Mouse (Mus musculus): ENCODE results near the gene Art3.
A peak's percentile ranks its signal among the peaks of the same experiment; 100 is the strongest.

Gene Art3

GRCm38 (mm10) chr5:92430723-92431122, 99.1 kb downstream of the Art3 start:
- no peak for DNase-seq

DNA sequence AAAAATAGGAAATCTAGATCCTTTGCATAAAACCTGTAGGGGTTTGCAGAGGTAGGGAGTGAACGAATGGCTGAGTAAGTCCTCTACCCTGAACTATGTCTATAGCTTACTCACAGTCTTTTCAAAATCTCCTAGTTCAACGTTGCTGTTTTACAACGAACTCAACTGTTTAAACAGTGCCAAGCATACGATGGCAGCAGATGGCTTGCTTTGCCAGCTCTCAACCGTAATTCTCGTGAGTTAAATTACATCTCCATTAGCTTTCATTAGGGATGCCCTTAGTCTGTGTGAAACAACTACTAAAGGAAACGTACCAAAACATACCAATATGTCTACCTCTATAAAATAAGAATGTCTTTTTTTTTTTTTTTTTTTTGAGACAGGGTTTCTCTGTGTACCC, 100.0 kb downstream of the Art3 start:
- no peak for DNase-seq

- DNase-seq = no peak
Observed at GRCm38 (mm10) chr5:92434070-92434469, 102.4 kb downstream of the Art3 start.

DNA sequence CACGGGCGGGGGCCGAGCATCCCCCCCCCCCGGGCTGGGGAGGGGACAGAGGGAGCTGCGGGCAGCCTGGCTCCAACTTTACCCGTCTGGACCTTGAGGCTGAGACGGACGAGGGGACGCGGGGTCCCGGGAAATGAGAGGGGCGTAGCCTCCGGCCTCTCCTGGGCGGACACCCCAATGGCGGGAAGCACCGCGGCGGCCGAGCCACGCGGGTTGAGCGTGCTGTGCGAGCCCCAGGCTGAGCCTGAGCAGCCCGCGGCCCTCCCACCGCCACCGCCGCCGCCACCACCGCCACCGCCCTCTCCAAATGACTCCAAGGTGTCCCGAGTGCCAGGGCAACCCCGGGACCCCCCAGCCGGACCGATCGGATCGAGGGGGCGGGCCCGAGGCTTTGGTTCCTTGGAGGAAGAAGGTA, 103.0 kb downstream of the Art3 start:
- DNase-seq = no peak

DNA sequence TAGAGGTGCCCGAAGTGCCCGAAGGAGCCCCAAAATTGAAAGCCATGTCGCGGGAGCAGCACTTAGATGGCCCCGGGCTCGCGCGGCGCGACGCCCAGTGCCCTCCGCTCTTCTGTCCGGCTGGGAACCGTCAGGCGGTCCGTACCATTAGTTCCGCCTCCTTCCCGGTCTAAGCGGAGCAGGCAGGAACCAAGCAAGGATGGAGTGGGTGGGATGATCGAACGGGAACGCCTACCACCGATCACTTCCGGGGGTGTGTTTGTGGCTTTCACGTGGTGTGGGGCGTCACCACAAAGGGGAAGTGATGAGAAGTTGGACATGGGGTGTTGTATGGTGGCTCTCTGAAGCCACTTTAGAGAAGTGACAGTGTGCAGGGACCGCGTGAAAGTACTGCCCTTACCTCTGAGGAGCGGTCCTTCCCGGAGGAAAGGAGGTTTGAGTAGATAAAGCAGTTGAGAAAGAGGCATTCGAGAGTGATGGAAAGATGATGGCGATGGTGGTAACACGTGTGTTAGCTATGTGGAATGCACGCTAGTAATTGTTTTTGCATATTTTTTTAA, 103.5 kb downstream of the Art3 start, which contains the start of gene Nup54:
Gene Nup54 (minus strand): TSS at position 195 of the 560 bp plus-strand sequence.
- DNase-seq = peak; percentile 94

GRCm38 (mm10) chr5:92438540-92438939, 106.9 kb downstream of the Art3 start:
- no peak for DNase-seq

DNA sequence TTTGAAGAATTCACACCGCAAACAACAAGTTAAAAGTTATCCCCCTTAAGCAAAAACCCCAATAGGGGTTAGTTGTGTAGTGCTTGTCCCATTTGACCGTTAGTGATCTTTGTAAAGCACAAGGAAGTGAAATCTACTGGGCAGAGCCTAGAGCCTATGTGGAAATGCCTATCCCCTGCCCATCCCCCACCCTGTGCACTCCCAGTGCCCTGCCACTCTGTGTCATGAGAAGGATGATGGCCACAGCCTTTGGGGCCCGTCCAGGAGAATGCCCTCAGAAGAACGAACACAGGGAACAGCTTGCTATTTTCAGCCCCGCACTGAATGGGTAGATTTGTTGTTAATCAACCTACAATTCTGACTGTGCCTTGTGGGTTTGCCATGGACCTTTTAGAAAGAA, 109.9 kb downstream of the Art3 start:
- DNase-seq = no peak

- DNase-seq = no peak
Observed at GRCm38 (mm10) chr5:92442914-92443313, 111.3 kb downstream of the Art3 start.

DNA sequence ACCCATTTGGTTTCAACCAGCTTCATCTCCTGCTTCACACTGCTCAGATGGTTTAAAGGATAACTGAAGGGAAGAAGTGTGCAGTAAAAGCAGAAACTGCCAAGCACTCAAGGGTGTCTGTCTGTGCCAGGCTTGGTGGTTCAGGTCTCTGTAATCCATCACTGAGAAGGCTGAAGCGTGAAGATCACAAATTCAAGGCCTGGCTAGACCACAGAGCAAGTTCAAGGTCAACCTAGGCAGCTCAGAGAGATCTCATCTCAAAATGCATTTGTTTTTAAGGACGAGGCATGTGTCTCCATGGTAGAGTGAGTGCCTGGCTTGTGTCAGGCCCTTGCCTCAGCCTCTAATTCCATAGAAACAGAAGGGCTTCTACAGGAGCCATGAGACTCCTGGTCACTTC, 113.4 kb downstream of the Art3 start:
- DNase-seq = no peak

GRCm38 (mm10) chr5:92446736-92447135, 115.1 kb downstream of the Art3 start:
- no peak for DNase-seq

DNA sequence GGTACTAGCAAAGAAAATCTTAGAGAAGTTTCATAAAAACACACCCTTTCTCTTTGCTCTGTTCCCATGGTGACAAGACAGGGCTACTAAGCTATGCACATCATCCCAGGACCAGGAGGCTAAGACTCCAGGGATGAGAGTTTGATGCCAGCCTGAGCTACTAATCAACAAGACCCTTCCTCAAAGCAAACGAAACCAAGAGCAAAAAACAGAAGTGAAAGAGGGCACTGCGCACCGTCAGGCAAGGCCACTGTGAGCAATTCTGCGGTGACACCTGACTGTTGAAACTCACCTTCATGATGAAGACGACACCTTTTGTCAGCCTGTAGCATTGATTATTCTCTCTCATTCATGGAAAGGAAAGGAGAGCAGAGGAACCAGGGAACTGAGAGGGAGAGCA, 121.2 kb downstream of the Art3 start:
- DNase-seq = no peak

DNA sequence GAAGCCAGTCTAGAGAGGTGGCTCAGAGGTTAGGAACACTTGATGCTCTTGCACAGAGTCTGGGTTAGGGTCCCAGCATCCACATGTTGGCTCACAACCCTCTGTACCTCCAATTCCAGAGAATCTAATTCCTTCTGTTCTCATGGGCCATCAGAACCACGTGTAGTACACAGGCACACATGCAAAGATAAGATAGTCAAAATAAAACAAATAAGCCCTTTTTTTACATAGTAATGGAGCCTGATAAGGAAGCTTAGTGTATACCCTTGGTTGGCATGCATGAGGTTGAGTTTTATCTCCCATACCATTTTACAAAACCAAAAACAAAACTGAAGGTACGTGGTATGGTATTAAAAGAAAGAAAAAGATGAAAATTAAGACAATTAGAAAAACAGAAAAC, 125.8 kb downstream of the Art3 start:
- DNase-seq = no peak

DNA sequence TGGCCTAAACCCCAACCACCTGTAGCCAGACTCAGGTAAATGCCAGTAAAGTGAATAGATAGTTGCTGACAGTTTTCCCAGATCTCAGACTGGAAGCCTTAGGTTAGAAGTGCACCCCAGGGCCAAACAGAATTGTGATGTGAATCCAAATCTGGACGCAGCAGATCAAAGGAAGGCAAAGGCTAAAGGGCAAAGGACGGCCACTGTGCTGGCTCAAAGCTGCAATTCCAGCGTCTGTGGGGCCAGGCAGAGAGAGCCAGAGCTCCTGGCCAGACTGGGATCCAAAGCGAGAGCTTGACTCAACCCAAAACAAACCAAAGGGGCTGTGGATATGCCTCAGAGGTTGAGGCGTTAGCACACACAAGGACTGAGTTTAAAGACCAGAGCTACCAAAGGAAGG, 127.1 kb downstream of the Art3 start:
- no peak for DNase-seq

- peak; percentile 61 to 65 for DNase-seq
Observed at GRCm38 (mm10) chr5:92461321-92461720, 129.7 kb downstream of the Art3 start.

All from cerebellum, postnatal 36 days (tissue).